Mouse (Mus musculus): ENCODE data around the gene Phf11c.

GRCm38 (mm10) chr14:59441472-59441805 lies 46.3 kb upstream of the Phf11c start:
- TF ChIP-seq POLR2A (IDR thresholded peaks at IDR 0.05; ENCODE audit: low read depth, low read length) = no peak
- TF ChIP-seq CTCF (IDR thresholded peaks at IDR 0.05; ENCODE audit: extremely low read depth, insufficient read length, insufficient replicate concordance, low read depth, low read length) = no peak

Data from small intestine, adult 2 months (tissue).